Mouse (Mus musculus): ENCODE data around the gene Ifi204. TPM values are rescaled to one million over a fixed set of nuclear protein-coding genes. Genes with fewer than 3 reads are reported as not detected.

The Ifi204 gene
- polyA plus RNA-seq, 2 experiments, result 2.3 to 3.3 TPM

- TF ChIP-seq EP300 (IDR thresholded peaks at IDR 0.05; ENCODE audit: low read depth) (no peak), CTCF (IDR thresholded peaks at IDR 0.05; ENCODE audit: low read depth) (no peak)
- no peak overlapping the region for H3K9ac ChIP-seq (replicated peaks)
- no peaks in the 10 kb centered on the region for H3K9me3 ChIP-seq (ENCODE audit: control insufficient read depth, low read length)
- no peak overlapping the region for H3K4me3 ChIP-seq (ENCODE audit: insufficient read depth in 1 of 2, low read depth in 2 of 2, low read length in 2 of 2)
- H3K4me1 ChIP-seq (replicated peaks; ENCODE audit: control insufficient read depth in 2 of 2, insufficient read depth in 2 of 2, low read length in 1 of 2), result no peaks in the 10 kb centered on the region
- H3K27ac ChIP-seq, result no peak overlapping the region
- WGBS (ENCODE audit: insufficient replicate concordance), result 28% methylated on average over 7 of the region's 7 CpGs
- no peak for ATAC-seq (ENCODE audit: insufficient read depth)
- H3K4me2 ChIP-seq (ENCODE audit: low read depth), result no peak overlapping the region
- H3K36me3 ChIP-seq (replicated peaks; ENCODE audit: control insufficient read depth, insufficient read depth, low read depth), result no peaks in the 10 kb centered on the region
- H3K27me3 ChIP-seq (ENCODE audit: control insufficient read depth, insufficient read depth, low read length), result no peaks in the 10 kb centered on the region
- DNase-seq (ENCODE audit: low read depth in 3 of 3, low spot score in 3 of 3), result no peak
These were observed 33.5 kb downstream of the Ifi204 start for GRCm38 (mm10) chr1:173733219-173733618.

Other genes with a start within 250 kb of the Ifi204 start
- gene Ifi214, start 231.0 kb downstream of the Ifi204 start, polyA plus RNA-seq (2012; rRNA removed), result not detected in 2 replicates
- not detected in 2 replicates for gene Ifi214, start 231.0 kb downstream of the Ifi204 start, polyA plus RNA-seq (2014; fragmentation: Nextera tagmentation; extraction: Ambion mirVana)
- gene Ifi213, start 167.7 kb downstream of the Ifi204 start, polyA plus RNA-seq (2012; rRNA removed), result 0.03 and 0.04 TPM in 2 replicates
- gene Ifi213, start 167.7 kb downstream of the Ifi204 start, polyA plus RNA-seq (2014; fragmentation: Nextera tagmentation; extraction: Ambion mirVana), result 0.08 TPM in 1 of 2 replicates, not detected in the other
- 0.11 and 0.22 TPM in 2 replicates for gene Ifi209, start 136.0 kb downstream of the Ifi204 start, polyA plus RNA-seq (2012; rRNA removed)
- 0.38 and 0.39 TPM in 2 replicates for gene Ifi209, start 136.0 kb downstream of the Ifi204 start, polyA plus RNA-seq (2014; fragmentation: Nextera tagmentation; extraction: Ambion mirVana)
- gene Ifi208, start 93.3 kb downstream of the Ifi204 start, polyA plus RNA-seq (2012; rRNA removed), result not detected in 2 replicates
- 0.08 TPM in 1 of 2 replicates, not detected in the other for gene Ifi208, start 93.3 kb downstream of the Ifi204 start, polyA plus RNA-seq (2014; fragmentation: Nextera tagmentation; extraction: Ambion mirVana)
- gene Ifi207, start 25.2 kb downstream of the Ifi204 start, polyA plus RNA-seq (2012; rRNA removed), result 1.8 and 2.2 TPM in 2 replicates
- gene Ifi207, start 25.2 kb downstream of the Ifi204 start, polyA plus RNA-seq (2014; fragmentation: Nextera tagmentation; extraction: Ambion mirVana), result 1.4 and 2.0 TPM in 2 replicates
- gene Ifi211, start 146.1 kb upstream of the Ifi204 start, polyA plus RNA-seq (2012; rRNA removed), result 0.61 and 1.2 TPM in 2 replicates
- 1.5 and 1.6 TPM in 2 replicates for gene Ifi211, start 146.1 kb upstream of the Ifi204 start, polyA plus RNA-seq (2014; fragmentation: Nextera tagmentation; extraction: Ambion mirVana)
- 1.0 and 2.6 TPM in 2 replicates for gene Mndal, start 175.5 kb upstream of the Ifi204 start, polyA plus RNA-seq (2012; rRNA removed)
- 2.0 and 2.8 TPM in 2 replicates for gene Mndal, start 175.5 kb upstream of the Ifi204 start, polyA plus RNA-seq (2014; fragmentation: Nextera tagmentation; extraction: Ambion mirVana)
- gene Ifi203, start 175.7 kb upstream of the Ifi204 start, polyA plus RNA-seq (2012; rRNA removed), result 1.1 and 1.4 TPM in 2 replicates
- gene Ifi203, start 175.7 kb upstream of the Ifi204 start, polyA plus RNA-seq (2014; fragmentation: Nextera tagmentation; extraction: Ambion mirVana), result 2.1 and 2.9 TPM in 2 replicates
- gene Ifi202b, start 215.8 kb upstream of the Ifi204 start, polyA plus RNA-seq (2012; rRNA removed), result not detected in 2 replicates
- not detected in 2 replicates for gene Ifi202b, start 215.8 kb upstream of the Ifi204 start, polyA plus RNA-seq (2014; fragmentation: Nextera tagmentation; extraction: Ambion mirVana)

All from liver, embryonic 14.5 days (tissue).